Mouse (Mus musculus) neutrophil, adult 5-6 weeks (primary cell): ENCODE results near the gene Gng4. TPM values are rescaled to one million over a fixed set of nuclear protein-coding genes. Genes with fewer than 3 reads are reported as not detected.
"Not testable (repeated sequence)": the region's sequence is repeated elsewhere in the genome, so short reads cannot be mapped to it uniquely, and the experiment has no call there.

ENCODE experiments used
- ATAC-seq: fragments of 151-379, 151-347 bp; 2 replicates; pipeline ENCODE4 v1.8.0; 2017; ENCODE audit warnings: mild to moderate bottlenecking, moderate TSS enrichment; ENCODE audit not compliant: insufficient number of reproducible peaks, poor library complexity, low FRiP score, severe bottlenecking; ENCODE audit errors: extremely low read depth
- total RNA-seq: library from RNA; stranded (forward); fragments of 200-1000 nt; gene quantifications from 2 replicates; pipeline ENCODE4 v1.2.3, GENCODE M21; 2017

The Gng4 gene
- total RNA-seq: 0.12 and 0.93 TPM in 2 replicates

DNA sequence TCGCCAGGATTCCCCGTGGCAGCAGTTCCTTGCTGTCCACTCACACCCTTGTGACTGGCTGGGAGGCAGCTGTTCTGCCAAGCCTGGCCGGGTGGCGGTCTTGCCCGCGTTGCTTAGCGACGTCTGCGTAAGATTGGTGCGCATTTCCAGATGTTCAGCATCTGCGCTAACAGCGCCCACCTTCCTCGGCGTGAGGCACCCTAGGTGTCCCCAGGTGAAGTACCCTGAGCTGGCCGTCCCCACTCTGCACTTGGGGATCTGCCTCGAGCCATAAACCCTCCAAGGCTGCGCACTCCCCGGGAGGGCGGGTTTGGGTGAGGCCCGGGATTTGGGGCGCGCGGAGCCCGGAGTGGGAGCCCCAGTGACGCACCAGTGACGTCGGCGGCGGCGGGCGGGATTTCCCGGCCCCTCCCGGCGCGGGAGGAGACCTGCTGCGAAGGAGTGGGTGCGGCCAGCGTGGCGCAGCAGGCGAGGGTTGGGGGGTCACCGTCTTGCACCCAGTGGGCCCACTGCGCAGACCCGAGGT lies at the start of gene Gng4:
Gene Gng4 (plus strand): TSS at position 166 of the 526 bp plus-strand sequence.
- ATAC-seq: no peak

DNA sequence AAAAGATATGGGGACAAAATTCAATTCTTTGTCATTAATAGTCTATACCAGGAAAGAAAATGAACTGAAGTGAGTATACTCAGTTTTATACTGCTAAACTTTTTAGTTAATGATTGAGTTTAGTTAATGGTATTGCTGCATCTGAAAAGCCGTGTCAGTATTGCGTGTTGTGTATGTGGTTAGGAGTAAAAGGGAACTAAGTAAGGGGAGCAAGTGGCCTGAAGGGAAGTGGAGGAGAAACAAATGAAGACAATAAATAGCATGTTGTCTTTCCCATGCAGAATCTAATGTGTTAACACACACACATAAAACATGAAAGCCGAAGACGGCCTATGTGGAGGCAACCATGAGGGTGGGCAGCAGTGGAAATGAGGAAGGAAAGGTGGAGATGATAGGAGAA lies 44.6 kb upstream of the Gng4 start:
- ATAC-seq: no peak

GRCm38 (mm10) chr13:13745911-13746310 lies 37.9 kb upstream of the Gng4 start:
- ATAC-seq: no peak

- peak; percentile 66; the same call in 1 of the 2 replicates for ATAC-seq
Measured at GRCm38 (mm10) chr13:13775778-13776494, 7.9 kb upstream of the Gng4 start.

DNA sequence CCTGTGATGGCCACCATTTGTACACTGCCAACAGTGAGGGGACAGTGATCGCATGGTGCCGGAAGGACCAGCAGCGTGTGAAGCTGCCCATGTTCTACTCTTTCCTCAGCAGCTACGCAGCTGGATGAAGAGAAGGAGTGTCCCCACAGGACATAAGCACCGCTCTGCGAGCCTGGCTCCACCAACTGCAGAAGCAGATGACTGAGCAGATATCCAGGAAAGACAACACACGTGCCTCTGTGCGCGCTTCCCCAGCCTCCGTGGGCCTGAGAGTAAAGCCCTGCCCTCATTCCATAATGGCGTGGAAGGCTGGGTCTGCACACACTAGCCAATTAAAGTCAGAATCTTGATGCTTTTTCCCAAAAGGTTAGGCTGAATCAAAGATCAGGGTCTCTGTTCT lies 6.8 kb upstream of the Gng4 start:
- ATAC-seq: no peak

DNA sequence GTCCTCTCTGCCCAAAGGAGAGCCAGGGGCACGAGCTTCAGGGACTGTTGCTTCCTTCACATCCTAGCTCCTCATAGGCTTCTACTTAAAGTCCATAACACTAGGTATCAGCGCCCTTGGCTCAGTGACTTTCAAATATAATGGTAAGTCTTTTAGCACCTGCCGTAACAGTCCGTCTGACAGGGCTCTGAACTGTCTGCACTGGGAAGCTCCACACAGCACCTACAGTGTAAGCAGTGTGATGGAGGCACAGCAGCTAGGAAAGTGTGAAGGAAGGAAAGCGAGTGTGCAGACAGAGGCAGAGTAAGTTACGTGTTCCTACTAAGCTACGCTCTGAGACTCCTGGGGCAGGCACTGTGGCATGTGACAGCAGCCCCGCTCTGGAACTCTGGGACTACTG lies 6.2 kb upstream of the Gng4 start:
- ATAC-seq: no peak

- no peak for ATAC-seq
Measured at GRCm38 (mm10) chr13:13778837-13779458, 4.9 kb upstream of the Gng4 start.

- no peak for ATAC-seq
Measured at GRCm38 (mm10) chr13:13780271-13780670, 3.6 kb upstream of the Gng4 start.

GRCm38 (mm10) chr13:13781026-13781425 lies 2.8 kb upstream of the Gng4 start:
- no peak for ATAC-seq

DNA sequence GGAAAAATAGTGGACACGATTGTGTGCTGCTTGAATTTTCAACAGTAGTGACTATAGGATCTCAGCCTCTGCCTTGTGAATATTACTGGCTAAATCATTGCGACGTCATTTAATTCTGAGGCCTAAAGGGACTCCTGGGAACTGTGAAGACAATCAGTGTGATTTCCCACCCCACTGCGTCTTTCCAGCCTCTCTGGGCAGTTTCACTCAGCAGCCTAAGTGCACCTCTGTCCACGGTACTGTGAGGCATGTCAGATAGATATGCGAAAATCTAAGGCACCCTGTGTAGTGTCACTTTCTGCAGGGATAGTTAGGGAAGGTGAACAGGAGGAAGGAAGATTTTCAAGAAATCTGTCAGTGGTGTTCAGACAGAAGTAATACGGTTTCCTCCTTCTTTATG lies 563 bp upstream of the Gng4 start:
- ATAC-seq: no peak

GRCm38 (mm10) chr13:13784420-13784936 lies 619 bp downstream of the Gng4 start:
- no peak for ATAC-seq

DNA sequence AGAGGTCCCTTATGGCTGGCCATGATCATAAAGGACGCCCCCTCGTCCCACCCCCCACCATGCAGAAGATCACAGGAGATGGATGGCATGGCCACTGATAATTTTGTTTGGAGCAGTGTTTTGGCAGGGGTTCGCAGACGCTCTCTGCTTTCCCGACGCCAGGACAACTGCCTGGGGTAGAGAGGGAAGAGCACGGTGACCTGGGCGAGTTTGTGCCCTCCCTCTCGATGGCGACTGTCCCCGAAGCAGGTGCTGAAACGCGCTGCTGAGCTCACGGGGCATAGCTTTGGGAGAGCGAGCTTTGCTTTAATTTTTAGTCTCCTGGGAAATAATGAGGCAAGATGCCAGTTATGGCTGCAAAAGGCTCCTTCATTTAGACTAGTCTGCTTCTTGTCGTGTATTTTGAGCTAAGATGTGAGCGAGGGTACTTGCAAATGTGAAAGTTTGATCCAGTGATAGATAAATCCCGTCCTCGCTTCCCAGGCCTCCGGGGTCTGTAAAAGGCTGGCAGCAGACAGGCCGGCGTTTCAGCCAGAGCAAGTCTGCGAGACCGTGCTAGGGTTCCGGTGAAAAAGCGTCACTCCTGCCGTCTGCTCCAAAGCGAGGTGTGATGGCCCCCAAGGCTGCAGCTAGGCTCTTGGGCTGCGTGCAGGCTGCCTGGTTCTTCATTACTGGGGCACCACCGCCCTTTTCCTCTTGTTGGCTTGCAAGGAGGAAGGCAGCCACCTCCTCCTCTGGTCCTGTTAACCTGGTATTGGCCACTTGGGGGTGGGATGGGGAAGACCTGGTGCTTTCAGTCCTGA lies 1.3 kb downstream of the Gng4 start:
- ATAC-seq: no peak

DNA sequence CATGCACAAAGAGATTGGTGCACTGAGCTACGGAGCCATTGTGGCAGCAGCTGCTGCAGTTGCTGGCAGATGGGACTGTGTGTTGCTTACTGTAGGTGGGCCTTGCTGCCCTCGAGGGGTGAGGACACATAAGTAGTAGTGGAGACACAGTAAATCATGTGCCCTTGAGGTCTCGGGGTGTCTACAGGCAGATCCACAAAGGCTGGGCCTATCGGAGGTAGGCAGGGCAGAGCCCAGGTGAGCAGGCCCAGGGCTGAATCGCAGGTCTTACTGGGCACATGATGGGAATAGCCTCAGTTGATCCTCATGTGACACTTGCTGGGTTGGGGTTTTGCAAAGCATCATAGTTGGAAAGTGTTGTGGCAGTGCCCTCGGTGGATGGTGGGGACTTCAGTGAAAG lies 3.1 kb downstream of the Gng4 start:
- ATAC-seq: no peak

DNA sequence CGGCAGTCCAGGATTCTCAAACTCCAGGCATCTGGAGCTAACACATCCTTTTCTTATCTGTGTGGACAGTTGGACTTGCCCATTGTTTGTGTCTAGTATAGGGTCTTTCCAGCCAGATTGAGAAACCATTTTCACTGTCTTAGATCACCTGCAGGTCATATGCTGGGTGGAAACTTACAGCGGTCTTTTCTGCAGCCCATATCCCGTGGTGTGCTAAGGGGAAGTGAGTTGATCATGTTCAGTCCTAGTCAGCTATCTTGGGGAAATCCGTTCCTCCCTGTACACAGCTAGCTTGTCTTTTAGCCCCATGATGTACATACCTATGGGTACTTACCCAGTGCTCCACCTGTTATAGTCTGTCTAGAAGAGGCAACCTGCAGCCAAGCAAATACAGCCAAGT lies 4.2 kb downstream of the Gng4 start:
- ATAC-seq: no peak

DNA sequence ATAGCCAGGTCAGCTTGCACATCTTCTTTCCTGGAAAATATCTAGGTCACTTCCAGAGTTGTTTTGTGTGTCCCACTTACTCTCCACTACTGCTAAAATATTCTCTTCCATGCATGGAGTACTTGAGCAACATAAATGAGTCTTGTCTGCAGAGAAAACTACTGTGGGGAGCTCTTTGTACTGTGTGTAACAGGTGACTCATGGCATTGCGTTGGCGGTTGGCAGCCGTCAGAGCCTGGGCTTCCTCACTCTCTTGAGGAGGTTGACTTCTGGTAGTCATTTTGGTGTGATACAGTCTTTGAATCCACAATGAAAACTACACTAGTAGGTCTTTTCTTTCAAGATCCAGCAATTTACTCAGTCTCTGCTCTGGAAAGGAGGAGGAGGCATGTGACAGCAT lies 8.1 kb downstream of the Gng4 start:
- ATAC-seq: no peak

DNA sequence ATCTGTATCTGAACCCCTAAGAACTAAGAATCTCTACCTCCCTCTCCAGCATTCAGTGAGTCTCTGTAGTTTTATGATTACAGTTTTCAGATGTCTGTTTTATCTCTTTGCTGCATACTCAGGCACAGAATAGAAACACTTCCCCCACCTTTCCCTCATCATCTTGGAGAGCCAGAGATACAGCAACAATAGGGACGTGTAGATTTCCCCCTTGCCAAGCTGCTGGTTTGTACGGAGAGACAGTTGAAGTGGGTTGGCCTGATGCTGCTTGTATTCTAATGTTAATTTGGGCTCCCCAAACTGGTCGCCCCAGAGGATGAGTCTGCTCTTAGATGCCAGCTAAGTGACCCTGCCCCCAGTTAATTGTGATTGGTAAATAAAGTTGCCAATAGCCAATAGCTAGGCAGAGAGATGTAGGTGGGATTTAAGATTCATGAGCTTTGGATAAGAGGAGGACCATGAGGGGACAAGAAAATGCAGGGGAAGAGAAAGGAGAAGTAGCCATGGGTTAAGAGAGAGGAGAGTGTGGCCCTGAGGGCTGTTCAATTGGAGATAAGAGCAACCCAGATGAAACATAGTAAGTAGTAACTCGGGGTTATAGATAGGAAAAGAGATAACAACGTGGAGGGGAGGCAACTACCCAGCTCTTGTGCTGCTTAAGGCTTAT lies 11.4 kb downstream of the Gng4 start:
- ATAC-seq: no peak

- no peak for ATAC-seq
Measured at GRCm38 (mm10) chr13:13796082-13796481, 12.2 kb downstream of the Gng4 start.

- ATAC-seq: not testable (repeated sequence)
Measured at GRCm38 (mm10) chr13:13797816-13798215, 14.0 kb downstream of the Gng4 start.

- no peak for ATAC-seq
Measured at GRCm38 (mm10) chr13:13798775-13799174, 14.9 kb downstream of the Gng4 start.
